Mouse (Mus musculus): ENCODE data around the gene Lhpp. TPM values are rescaled to one million over a fixed set of nuclear protein-coding genes. Genes with fewer than 3 reads are reported as not detected.

The Lhpp gene
- polyA plus RNA-seq, 1 experiment from 2014 or later = 23.6 TPM

GRCm38 (mm10) chr7:132726106-132726861, 115.8 kb downstream of the Lhpp start:
- no peak for ATAC-seq (ENCODE audit: insufficient number of reproducible peaks, low FRiP score)
- Histone ChIP-seq H3K4me1 (replicated peaks) (peaks cover 57% of the 10 kb centered on the region), H3K36me3 (no peaks in the 10 kb centered on the region), H3K27ac (ENCODE audit: poor library complexity, severe bottlenecking) (no peak overlapping the region), H3K27me3 (replicated peaks) (no peaks in the 10 kb centered on the region), H3K4me2 (no peak overlapping the region), H3K4me3 (no peak overlapping the region), H3K9ac (no peak overlapping the region), H3K9me3 (replicated peaks) (no peaks in the 10 kb centered on the region)
- 80% methylated on average over 13 of the region's 13 CpGs for WGBS

- Histone ChIP-seq H3K4me2 (no peak overlapping the region), H3K9ac (no peak overlapping the region), H3K4me1 (replicated peaks) (peaks cover 50% of the 10 kb centered on the region), H3K27ac (ENCODE audit: poor library complexity, severe bottlenecking) (no peak overlapping the region), H3K36me3 (no peaks in the 10 kb centered on the region), H3K4me3 (no peak overlapping the region), H3K27me3 (replicated peaks) (no peaks in the 10 kb centered on the region), H3K9me3 (replicated peaks) (no peaks in the 10 kb centered on the region)
- WGBS = 74% methylated on average over 4 of the region's 4 CpGs
- no peak for ATAC-seq (ENCODE audit: insufficient number of reproducible peaks, low FRiP score)
These were observed 118.8 kb downstream of the Lhpp start for GRCm38 (mm10) chr7:132729093-132729831.

GRCm38 (mm10) chr7:132730510-132730909, 120.1 kb downstream of the Lhpp start:
- Histone ChIP-seq H3K9me3 (replicated peaks) (no peaks in the 10 kb centered on the region), H3K36me3 (no peaks in the 10 kb centered on the region), H3K27me3 (replicated peaks) (no peaks in the 10 kb centered on the region), H3K27ac (ENCODE audit: poor library complexity, severe bottlenecking) (no peak overlapping the region), H3K4me2 (no peak overlapping the region), H3K4me3 (no peak overlapping the region), H3K4me1 (replicated peaks) (peaks cover 47% of the 10 kb centered on the region), H3K9ac (no peak overlapping the region)
- no peak for ATAC-seq (ENCODE audit: insufficient number of reproducible peaks, low FRiP score)
- 82% methylated on average over 7 of the region's 7 CpGs for WGBS

GRCm38 (mm10) chr7:132731558-132731957, 121.1 kb downstream of the Lhpp start:
- no peak for ATAC-seq (ENCODE audit: insufficient number of reproducible peaks, low FRiP score)
- Histone ChIP-seq H3K27me3 (replicated peaks) (no peaks in the 10 kb centered on the region), H3K27ac (ENCODE audit: poor library complexity, severe bottlenecking) (no peak overlapping the region), H3K36me3 (no peaks in the 10 kb centered on the region), H3K9ac (no peak overlapping the region), H3K4me2 (no peak overlapping the region), H3K4me3 (no peak overlapping the region), H3K4me1 (replicated peaks) (peaks cover 53% of the 10 kb centered on the region), H3K9me3 (replicated peaks) (no peaks in the 10 kb centered on the region)
- WGBS = 79% methylated on average over 6 of the region's 6 CpGs

- Histone ChIP-seq H3K27ac (ENCODE audit: poor library complexity, severe bottlenecking) (no peak overlapping the region), H3K4me1 (replicated peaks) (peaks cover 55% of the 10 kb centered on the region), H3K9me3 (replicated peaks) (no peaks in the 10 kb centered on the region), H3K4me3 (no peak overlapping the region), H3K27me3 (replicated peaks) (no peaks in the 10 kb centered on the region), H3K36me3 (no peaks in the 10 kb centered on the region), H3K9ac (no peak overlapping the region), H3K4me2 (no peak overlapping the region)
- WGBS = 82% methylated on average over 6 of the region's 6 CpGs
- no peak for ATAC-seq (ENCODE audit: insufficient number of reproducible peaks, low FRiP score)
These were observed 121.8 kb downstream of the Lhpp start for GRCm38 (mm10) chr7:132732136-132732789.

- Histone ChIP-seq H3K9ac (no peak overlapping the region), H3K27ac (ENCODE audit: poor library complexity, severe bottlenecking) (no peak overlapping the region), H3K4me2 (no peak overlapping the region), H3K9me3 (replicated peaks) (no peaks in the 10 kb centered on the region), H3K4me3 (no peak overlapping the region), H3K27me3 (replicated peaks) (no peaks in the 10 kb centered on the region), H3K36me3 (no peaks in the 10 kb centered on the region), H3K4me1 (replicated peaks) (peaks cover 60% of the 10 kb centered on the region)
- no peak for ATAC-seq (ENCODE audit: insufficient number of reproducible peaks, low FRiP score)
- WGBS = 70% methylated on average over 6 of the region's 6 CpGs
These were observed 123.1 kb downstream of the Lhpp start for GRCm38 (mm10) chr7:132733521-132733920.

- no peak overlapping the region for H3K4me3 ChIP-seq
These were observed 123.8 kb downstream of the Lhpp start for GRCm38 (mm10) chr7:132734222-132734621.

GRCm38 (mm10) chr7:132735145-132735544, 124.7 kb downstream of the Lhpp start:
- H3K36me3 ChIP-seq = no peaks in the 10 kb centered on the region
- ATAC-seq (ENCODE audit: insufficient number of reproducible peaks, low FRiP score) = peak; percentile 34; the same call in 1 of the 2 replicates
- 26% methylated on average over 5 of the region's 5 CpGs for WGBS
- no peak overlapping the region for H3K4me2 ChIP-seq
- no peak overlapping the region for H3K4me3 ChIP-seq
- H3K4me1 ChIP-seq (replicated peaks) = peaks cover 54% of the 10 kb centered on the region
- H3K27me3 ChIP-seq (replicated peaks) = no peaks in the 10 kb centered on the region
- H3K27ac ChIP-seq (ENCODE audit: poor library complexity, severe bottlenecking) = 0 out of 2 replicates have a peak overlapping the region, but pooled peaks have one; percentile 31
- no peaks in the 10 kb centered on the region for H3K9me3 ChIP-seq (replicated peaks)
- H3K9ac ChIP-seq = no peak overlapping the region

More at GRCm38 (mm10) chr7:132734222-132734621, 123.8 kb downstream of the Lhpp start:
- no peak overlapping the region for H3K4me2 ChIP-seq
- no peaks in the 10 kb centered on the region for H3K9me3 ChIP-seq (replicated peaks)
- ATAC-seq (ENCODE audit: insufficient number of reproducible peaks, low FRiP score) = no peak
- no peak overlapping the region for H3K27ac ChIP-seq (ENCODE audit: poor library complexity, severe bottlenecking)
- WGBS = 78% methylated on average over 9 of the region's 9 CpGs
- peaks cover 53% of the 10 kb centered on the region for H3K4me1 ChIP-seq (replicated peaks)
- H3K9ac ChIP-seq = no peak overlapping the region
- H3K27me3 ChIP-seq (replicated peaks) = no peaks in the 10 kb centered on the region
- no peaks in the 10 kb centered on the region for H3K36me3 ChIP-seq

- 0 out of 2 replicates have a peak overlapping the region, but pooled peaks have one; percentile 34 for H3K9ac ChIP-seq
- no peaks in the 10 kb centered on the region for H3K27me3 ChIP-seq (replicated peaks)
- no peak overlapping the region for H3K4me2 ChIP-seq
- peaks cover 57% of the 10 kb centered on the region for H3K4me1 ChIP-seq (replicated peaks)
- 54% methylated on average over 17 of the region's 17 CpGs for WGBS
- peak; percentile 33 for ATAC-seq (ENCODE audit: insufficient number of reproducible peaks, low FRiP score)
- H3K4me3 ChIP-seq = no peak overlapping the region
- H3K36me3 ChIP-seq = no peaks in the 10 kb centered on the region
- no peaks in the 10 kb centered on the region for H3K9me3 ChIP-seq (replicated peaks)
- peak overlapping the region; percentile 31 for H3K27ac ChIP-seq (ENCODE audit: poor library complexity, severe bottlenecking)
These were observed 125.8 kb downstream of the Lhpp start for GRCm38 (mm10) chr7:132736099-132736862.

GRCm38 (mm10) chr7:132738844-132739243, 128.4 kb downstream of the Lhpp start:
- H3K27me3 ChIP-seq (replicated peaks) = no peaks in the 10 kb centered on the region
- WGBS = 81% methylated on average over 6 of the region's 6 CpGs
- H3K4me3 ChIP-seq = no peak overlapping the region
- H3K36me3 ChIP-seq = no peaks in the 10 kb centered on the region
- no peak overlapping the region for H3K27ac ChIP-seq (ENCODE audit: poor library complexity, severe bottlenecking)
- ATAC-seq (ENCODE audit: insufficient number of reproducible peaks, low FRiP score) = no peak
- H3K9me3 ChIP-seq (replicated peaks) = no peaks in the 10 kb centered on the region
- no peak overlapping the region for H3K4me2 ChIP-seq
- no peak overlapping the region for H3K9ac ChIP-seq
- peaks cover 50% of the 10 kb centered on the region for H3K4me1 ChIP-seq (replicated peaks)

Data from heart, embryonic 12.5 days (tissue).